Mouse (Mus musculus) embryo, embryonic 9.5 days (tissue): ENCODE measurements at regions not wholly inside any gene's neighbourhood (a gene's known extent, or its start where the extent isn't known, plus 50 kb on each side); places are given as distances from the start of the nearest gene placed in this dataset.

Experiments
- DNase-seq: peaks from one replicate; pipeline ENCODE4 v3.0.0-alpha.2; 2017; ENCODE audit errors: extremely low spot score

DNA sequence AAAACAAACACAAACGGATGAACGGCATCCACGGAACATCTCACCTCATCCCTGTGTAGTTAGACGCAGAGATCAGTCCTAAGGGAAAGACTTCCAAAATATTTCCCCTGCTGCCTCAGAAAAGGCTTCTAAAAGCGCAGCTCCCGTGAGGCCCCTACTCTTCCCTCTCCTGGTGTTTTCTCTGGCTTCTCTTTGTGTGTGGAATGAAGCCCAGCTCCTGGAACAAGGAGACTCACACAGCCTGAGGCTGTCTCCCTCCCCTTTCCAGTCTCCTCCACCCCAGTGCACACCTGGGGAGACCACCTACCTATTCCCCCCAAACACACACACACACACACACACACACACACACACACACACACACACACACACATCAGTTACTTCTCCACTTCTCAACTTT is 189.7 kb upstream of the Runx1 start:
- no peak for DNase-seq

DNA sequence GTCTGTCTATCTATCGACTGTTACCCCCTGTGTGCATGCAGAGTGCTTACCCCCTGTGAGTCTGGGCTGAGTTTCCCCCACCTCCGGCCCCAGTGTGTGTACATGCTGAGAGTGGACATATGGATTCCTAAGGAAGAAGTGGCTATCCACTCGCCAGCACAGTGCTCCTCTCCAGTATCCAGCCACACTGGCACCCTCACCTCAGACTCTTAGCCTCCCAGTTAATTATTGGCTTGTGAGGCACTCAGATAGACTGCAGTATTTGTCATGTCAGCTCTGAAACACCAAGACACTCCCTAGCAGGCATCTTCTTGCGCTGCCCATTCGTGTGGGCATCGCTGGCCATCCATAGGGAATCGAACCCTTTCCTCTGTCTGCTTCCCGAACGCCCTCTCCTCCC is 189.0 kb upstream of the Runx1 start:
- no peak for DNase-seq

DNA sequence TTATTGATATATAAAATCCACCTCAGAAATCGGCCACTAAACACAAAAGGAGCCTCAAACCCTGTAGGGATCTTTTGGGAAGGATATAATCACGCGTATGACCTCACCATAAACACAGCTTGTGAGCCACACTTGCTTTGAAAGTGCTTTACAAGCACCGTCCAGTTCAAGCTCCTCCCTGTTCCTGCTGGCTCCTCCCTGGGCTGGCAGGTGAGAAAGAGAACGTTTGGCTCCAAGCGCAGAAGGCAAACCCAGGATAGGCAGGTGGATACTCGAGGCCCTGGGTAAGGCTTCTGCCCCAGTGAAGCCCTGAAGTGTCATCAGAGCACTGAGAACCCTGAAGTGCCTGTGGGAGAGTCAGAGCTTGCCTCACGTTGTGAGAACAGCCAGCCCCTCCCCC is 187.9 kb upstream of the Runx1 start:
- no peak for DNase-seq

DNA sequence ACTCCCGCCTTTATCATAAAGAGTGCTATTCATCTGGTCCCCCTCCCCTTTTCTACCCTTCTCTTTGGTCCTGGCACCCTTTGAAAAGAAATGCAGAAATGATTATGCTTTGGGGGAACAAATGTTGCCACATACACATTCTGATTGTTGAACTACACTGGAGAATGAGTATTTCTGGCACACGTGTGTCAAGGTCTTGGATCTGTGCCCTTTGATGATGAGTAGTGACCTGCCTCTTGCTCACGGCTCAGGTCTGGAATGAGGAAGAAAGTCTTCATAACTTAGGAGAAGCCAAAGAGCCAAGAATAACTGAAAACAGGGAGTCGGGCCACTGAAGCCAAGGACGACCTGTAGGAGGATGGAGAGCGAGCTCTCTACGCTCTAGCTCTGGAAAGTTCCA is 187.3 kb upstream of the Runx1 start:
- DNase-seq = no peak

DNA sequence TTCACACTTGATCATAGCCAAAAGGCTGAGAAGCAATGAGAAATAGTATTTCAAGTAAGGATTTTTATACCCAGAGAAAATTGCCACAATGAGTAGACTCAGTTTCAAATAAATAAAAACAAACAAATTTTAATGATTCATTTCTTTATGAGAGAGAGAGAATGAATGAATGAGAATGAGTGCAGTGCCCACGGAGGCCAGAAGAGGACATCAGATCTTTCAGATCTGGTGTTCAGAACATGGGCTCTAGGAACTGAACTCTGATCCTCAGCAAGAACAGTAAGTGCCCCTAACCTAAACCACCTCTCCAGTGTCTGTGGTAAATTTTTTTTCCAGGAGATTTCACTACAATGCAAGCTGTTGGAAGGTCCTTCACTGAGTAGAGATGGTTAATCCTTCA is 185.5 kb upstream of the Runx1 start:
- DNase-seq = no peak

DNA sequence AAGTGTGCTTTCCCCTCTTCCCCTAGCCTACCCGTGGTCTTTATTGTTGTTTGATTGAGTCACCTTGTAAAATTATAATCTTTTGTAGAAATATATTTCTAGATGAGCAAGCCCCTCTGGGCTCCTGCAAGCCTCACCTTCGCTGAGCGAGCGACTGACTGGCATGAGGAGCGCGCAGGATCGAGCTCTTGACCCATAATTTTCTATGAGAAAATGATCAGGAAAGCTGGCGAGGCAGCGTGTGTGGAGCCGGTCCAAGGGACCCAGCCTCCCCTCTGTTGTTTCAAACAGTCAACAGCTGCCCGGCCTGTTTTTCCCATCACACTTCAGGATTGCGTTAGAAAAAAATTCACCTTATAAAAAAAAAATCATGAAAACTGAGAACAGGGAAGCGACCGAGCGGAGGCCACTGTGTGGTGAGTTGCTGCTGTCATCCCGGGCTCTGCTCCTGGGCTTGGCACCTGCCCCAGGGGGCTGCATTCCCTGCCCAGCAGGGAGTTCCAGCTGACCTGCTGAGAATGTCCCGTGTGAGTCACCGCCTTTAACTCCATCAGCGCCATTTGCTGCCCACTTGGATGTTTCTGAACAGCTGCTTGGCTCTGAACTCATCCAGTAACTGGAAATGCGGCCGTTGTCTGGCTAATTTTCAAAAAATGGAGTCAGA is 180.5 kb upstream of the Runx1 start:
- peak; percentile 44 for DNase-seq

DNA sequence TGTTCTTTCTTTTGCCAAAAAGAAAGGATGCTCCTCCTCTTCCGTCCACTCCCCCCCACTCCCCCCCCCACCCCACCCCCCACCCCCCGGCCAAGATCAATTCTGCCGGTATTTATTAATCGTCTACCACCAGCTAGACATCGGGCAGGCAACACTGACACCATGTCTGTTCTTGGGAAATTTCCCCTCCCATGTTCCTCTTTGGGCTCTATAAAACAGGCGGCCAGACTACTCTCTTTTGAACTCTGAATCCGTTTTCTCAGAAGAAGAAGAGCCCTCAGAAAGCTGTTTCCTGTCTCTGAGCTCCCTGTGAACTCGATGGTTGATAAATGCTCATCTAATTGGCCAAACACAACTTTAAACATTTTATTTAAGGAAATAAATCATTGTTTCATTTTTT is 179.5 kb upstream of the Runx1 start:
- no peak for DNase-seq

DNA sequence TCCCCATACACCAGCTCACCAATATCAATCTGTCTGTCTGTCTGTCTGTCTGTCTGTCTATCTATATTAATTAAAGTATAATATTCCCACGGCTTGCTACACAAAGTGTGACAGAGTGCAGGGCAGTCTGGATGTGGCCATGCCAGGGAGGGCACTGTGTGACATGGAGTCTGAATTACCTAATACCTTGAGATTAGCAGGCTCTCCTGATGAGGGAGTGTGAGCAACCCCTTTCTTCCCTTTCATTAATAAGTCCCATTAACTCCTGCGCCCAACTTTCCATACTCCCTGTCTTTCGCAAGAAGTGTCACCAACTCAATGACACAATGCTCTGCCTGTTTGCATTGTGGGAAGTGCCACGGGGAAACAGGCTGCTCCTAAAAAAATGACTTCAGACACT is 177.9 kb upstream of the Runx1 start:
- DNase-seq = no peak

DNA sequence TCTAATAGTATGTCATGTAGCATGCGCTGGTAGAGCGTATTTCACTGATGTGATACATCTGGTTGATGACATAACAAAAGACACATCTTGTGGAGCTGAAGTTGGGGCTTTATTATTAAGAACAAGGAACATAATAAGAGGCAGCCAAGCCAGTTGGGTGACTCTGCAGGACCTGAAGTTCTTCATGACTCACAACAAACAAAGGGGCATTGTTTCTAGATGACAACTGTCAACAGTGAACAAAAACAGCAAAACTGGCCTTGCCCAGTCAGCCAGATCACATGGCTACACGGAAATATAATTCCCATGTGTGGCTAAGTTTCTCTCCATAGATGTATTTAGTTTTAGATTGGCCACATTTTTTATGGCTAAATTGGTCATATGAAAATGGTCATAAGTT is 172.7 kb upstream of the Runx1 start:
- no peak for DNase-seq

DNA sequence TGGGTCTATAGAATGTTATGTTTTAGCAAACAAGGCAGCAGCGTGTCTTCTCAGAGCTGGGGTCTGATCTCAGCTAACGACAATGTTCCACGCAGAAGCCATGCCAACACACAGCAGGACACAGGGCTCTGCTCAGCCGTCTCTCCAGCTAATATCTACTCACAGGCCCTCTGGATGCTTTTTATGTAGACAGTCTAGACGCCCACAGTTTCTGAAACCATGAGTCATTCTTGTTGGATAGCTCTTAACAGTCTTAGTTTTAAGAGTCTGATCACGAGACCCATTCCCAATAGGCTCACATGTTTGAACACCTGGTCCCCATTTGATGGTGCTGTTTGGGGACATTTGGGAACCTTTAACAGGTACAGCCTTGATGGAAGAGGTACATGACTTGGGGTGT is 171.7 kb upstream of the Runx1 start:
- no peak for DNase-seq

DNA sequence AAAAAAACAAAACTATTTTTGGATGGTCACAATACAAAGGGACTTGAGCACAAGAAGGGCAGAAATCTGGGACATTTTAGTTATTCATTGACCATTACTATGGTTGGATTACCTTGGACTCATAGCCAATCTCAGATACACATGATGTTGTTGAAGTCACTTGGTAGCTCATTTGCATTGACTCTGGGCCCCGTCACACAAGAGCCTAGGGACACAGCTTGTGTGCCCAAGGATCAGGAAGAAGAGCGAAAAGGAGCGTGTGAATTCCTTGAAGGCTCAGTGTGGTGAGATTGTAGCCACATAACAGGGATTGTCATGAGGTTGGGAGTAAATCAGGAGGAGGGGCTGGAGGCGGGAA is 170.0 kb upstream of the Runx1 start:
- DNase-seq = no peak

DNA sequence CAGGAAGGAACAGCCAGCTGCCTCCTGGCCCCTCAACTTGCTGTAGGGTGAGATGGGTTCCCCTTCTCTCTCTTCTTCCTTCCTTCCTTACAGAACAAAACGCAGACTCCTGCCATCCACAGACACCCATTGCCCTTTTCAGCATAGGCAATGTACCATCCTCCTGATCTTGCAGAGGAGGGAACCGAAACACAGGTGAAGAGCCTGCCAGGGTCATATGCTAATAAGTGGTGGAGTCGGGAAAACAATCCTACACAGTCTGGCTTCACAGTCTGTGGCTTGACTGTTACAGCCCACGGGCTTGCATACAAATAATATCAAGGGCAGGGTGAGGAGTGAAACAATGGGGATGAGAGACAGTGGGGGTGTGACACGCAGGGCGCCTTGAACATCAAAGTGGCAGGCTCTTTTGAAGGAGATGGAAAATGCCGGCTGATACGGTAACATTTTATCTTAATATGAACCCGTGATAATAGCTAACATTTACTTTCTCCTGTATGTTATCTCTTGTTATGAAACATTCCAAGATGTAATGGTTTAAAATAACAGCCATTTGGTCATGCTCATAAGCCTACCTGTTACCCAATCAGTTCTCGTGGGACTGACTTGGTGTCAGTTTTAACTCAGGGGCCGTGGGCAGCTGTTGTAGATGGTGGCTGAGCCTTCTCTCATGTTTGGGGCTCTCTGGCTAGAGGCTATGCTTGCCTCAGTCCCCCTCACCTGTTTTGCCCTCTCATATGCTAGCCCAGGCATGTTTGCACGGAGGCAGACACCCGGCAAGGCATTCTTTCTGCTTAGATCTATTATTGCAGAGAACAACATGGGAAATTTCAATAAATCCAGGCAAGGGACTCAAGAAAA is 169.4 kb upstream of the Runx1 start:
- DNase-seq = no peak

DNA sequence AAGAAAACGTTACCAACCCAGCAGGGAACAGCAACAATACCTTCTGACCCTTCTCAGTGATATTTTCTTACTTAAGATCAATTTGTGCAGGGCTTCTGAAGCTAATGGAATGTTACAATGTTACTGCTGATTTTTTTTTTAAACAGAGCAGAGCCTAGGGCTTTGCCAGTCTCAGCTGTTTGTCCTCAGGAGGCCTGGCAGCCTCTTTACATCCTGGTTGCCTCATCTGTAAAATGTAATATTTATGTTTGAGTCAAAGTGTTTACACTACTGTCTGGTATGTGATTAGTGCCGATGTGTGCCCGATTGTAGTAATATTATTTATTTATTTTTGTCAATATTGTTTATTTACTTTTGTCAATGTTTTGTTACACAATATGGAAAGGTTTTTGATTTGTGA is 166.9 kb upstream of the Runx1 start:
- no peak for DNase-seq

DNA sequence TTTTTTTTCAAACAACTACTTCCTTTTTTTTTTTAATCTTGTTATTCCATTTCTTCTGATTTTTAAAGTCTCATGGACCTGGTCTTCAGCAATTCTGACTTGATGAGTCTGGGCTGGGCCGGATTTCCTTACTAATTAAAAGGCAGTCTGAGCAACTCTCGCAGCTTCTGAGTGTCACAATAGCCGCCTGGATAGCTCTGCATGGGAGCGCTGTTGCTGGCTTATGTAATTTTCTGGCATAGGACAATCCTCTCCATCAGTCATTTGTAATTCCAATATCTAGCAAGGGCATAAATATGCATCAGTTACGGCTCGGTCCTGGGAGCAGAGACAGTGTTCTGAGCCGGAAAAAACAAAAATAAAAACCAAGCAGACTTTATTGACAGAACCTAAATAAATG is 165.5 kb upstream of the Runx1 start:
- DNase-seq = no peak

DNA sequence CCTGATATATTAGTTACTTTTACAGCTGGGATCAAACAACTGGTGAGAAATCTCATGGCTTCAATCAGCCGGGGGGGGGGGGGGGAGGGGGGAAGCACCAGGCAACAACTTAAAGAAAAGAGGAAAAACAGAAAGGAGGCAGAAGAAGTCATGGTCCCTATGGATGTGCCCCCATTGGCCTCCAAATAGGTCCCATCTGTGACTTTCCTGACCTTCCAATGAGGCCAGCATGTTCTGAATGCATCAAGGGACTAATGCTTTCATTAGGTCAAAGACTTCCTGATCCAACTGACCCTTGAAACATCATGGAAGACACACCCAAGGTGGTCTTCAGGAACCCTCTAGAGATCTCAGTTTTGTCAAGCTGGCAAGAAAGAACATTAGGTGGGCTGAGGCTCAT is 162.5 kb upstream of the Runx1 start:
- peak; percentile 63 for DNase-seq

DNA sequence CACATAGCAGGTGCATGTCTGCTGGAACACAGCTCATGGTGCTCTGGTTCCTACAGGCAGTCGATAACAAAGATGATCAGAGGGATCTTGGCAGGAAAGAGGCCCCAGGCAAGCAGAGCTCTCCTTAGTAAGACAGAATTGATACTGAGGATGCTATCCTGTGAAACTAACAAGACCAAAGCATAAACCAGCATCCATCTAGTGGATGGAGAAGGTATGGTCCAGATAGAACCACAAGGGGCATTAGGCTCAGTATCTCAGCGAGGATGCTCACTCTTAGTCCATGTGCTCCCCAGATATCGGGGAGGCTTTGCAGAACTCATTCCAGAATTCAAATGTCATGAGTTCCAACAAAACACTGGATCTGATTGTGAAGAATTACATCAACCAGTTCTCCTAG is 162.1 kb upstream of the Runx1 start:
- DNase-seq = no peak

DNA sequence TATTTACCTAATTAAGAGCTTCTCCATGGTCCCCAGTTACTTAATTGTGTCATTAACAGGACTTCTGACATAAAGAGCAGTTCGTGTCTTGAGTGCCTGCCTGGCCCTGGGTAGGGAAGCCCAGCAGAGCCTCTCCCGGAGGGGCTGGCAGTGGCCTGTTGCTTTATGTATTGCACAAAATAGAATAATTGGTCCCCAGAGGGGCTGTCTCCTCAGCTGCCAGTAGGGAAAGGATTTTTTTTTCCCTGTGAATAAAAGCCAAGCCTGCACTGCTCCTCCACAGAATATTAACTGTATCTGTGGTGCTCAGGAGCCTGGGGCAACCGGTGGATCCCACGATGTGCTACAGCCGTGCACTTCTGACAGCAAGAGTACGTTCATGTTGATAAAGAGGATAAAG is 159.8 kb upstream of the Runx1 start:
- DNase-seq = no peak

DNA sequence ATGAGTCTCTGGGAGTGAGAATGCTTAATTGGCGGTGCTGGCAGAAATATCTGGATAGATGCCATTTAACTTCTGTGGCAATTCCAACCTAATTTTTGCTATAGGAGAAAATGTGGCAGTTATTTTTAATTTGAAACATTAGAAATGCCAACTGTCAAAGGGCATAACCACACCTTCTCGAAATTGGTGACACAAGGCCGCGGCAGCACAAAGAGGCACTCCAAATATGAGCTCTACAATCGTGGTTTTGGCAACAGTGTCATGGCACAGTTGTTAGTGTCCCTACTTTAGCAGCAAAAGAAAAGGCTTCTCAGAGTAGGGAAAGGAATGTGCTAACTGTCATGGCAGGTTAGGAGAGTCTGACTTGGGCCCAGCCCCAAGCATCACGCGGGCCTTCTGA is 157.0 kb upstream of the Runx1 start:
- DNase-seq = no peak

DNA sequence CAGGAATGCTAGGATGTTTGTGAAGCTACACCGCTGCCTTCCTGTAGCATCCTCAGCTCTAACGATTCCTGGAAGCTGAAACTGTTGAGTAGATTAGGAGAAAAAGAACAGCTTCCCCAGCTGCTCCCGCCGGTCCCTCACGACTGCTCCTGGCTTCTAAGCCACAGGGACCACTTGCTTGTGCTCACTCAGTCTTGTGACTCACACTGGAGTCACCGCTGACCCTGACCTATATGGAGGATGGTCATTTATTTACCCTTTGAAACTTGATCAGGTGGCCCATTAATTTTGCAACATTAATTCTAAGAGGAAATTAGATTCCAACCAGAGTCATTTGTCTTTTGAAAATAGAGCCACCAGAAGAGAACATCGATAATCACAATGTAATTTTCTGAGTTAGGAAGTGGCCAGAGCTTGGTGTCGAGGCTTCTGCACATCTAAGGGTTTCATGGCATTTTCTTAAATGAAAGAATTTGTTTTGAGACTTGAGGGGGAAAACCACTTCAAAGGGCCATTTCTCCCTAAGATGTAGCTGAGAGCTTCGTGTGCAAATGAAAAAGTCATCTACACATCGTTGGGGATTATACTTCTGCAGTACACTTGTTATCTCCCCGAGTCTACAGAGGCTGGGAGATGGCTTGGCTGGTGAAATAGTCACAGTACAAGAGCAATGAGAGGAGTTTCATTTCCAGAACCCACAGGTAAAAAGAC is 153.8 kb upstream of the Runx1 start:
- DNase-seq = no peak

DNA sequence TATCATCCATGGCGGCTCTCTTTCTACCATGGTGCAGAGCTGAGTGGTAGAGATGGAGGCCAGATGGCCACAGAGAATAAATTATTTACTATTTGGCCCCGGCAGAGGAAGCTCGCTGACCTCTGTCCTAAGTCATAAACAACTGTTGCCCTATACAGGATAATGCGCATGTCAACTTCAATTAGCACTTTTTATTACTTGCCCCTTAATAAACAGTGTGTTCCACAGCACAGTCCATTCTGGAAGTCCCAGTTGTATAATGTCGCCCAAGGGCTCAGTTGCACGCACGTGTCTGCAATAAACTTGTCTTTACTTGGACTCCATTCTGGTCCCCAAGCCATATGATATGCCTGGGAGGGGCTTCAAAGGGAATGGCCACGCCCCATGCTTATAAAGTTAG is 150.1 kb upstream of the Runx1 start:
- DNase-seq = no peak

DNA sequence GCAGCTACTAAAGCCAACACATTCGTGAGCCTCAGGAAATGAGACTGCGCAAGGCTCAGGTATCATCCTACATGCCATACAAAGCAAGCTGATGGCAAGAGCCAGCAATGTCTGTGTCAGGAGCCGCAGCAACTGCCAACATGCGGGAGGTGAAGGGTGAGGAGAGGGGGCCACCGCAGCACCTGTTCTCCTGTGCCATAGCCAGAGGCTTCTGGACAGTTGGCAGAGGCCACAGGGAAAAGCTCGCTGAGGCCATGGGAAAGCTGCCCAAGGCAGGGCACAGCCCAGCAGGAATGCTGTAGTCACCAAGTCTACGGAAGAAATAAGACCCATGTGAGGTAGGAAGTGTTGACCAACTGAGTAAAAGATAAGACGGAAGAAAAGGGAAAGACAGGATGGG is 149.1 kb upstream of the Runx1 start:
- no peak for DNase-seq

DNA sequence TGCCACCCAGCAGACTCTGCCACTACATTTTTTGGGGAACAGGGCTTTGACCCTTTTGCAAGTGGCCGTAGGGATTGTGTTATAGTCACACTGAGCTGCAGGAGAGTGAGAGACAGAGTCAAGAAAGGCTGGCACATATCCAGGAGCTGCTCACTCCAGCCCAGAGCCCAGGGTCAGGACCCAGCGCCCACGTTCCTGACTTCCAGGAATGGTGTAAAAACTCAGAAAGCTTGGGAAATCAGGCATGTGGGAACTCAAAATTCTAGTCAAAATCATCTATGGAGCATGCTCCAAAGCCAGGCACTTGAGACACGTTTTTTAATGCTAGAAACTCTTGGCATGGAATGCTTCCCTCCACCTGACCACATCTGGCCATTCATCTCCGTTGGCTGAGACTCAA is 146.7 kb upstream of the Runx1 start:
- DNase-seq = no peak

DNA sequence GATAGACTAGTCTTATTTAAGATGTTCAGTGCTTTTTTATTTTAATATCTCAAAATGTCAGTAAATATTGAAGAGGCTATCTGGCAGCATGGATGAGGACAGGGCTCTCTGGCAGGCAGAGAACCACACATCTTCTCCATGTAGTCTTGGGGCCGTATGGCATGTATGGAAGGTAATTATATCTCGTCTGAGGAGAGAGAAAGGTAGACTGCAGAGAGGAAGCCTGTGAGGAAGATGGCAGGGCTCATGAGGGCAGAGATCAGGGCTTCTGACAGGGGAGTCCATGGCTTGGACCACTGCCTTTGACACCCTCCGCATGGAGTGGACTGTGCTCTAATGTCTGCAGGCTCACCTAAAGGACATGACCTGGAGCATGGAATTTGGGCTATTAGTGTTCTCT is 146.0 kb upstream of the Runx1 start:
- no peak for DNase-seq
